Mouse (Mus musculus) left cerebral cortex, postnatal 14 days (tissue): Measurements from ENCODE around the gene Pde10a. TPM values are rescaled to one million over a fixed set of nuclear protein-coding genes. Genes with fewer than 3 reads are reported as not detected.

Source experiments
- DNase-seq, 2 experiments: peaks; one replicate each; pipeline ENCODE4 v3.0.0; 2021 to 2022; ENCODE audit warnings: low spot score in 2 of 2, mixed read lengths in 1 of 2
- intact Hi-C: fragments of 180-260 bp; cut with DNase I; formaldehyde crosslinking; loops from one replicate; pipeline ENCODE4 v1.15.1; 2025
- total RNA-seq, 2 experiments: library from RNA; stranded (reverse); gene quantifications; 2 replicates each; pipeline ENCODE4 v1.2.3; 2021

The Pde10a gene
- total RNA-seq, 2 experiments from 2014 or later = 54.4 to 81.4 TPM

GRCm38 (mm10) chr17:8634476-8634875, 109.3 kb downstream of the Pde10a start:
- no peak for DNase-seq
- intact Hi-C loops = no loop called here

GRCm38 (mm10) chr17:8636231-8636630, 111.1 kb downstream of the Pde10a start:
- DNase-seq = no peak
- intact Hi-C loops = loop anchor here (5.0 kb wide), 1 partner anchor 166 kb away; no protein-coding TSS in a partner anchor

DNA sequence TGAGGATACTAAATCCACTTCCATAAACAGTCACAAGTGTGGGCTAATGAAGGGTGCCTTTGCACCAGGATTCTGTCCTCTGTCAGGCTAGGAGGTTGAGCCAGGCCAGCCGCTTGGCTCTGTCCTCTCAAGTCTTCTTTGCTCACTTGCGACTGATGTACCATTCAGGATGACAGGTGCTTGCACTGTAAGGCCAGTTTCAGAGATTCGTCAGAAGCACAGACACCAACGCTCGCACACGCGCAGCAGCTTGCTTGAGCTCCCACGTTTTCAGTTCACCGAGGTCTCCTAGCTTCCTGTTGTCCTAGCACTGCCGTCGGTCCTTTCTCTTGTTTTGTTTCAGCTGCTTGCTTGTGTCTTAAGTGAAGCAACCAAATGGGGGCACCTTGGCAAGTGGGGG, 111.5 kb downstream of the Pde10a start:
- no peak for DNase-seq
- intact Hi-C loops = loop anchor here (5.0 kb wide), 1 partner anchor 166 kb away; no protein-coding TSS in a partner anchor

DNA sequence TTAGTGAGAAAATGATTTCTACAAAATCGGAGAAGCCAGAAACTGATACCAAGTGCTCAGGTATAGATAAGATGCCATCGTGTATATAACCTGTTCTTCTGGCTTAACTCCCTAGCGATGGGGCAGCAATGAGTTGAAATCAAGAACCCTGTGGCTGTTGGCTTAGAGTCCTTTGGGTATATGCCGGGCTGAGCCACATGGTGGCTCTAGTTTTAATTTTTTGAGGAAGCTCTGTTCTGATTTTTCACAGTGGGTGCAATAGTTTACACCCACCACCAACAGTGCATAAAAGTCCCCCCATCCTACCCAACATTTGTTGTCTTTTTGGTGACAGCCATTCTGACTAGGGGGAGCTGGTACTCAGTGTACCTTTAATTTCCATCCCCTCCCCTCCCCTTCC, 112.0 kb downstream of the Pde10a start:
- no peak for DNase-seq
- intact Hi-C loops = loop anchor here (5.0 kb wide), 1 partner anchor 165 kb away; no protein-coding TSS in a partner anchor

DNA sequence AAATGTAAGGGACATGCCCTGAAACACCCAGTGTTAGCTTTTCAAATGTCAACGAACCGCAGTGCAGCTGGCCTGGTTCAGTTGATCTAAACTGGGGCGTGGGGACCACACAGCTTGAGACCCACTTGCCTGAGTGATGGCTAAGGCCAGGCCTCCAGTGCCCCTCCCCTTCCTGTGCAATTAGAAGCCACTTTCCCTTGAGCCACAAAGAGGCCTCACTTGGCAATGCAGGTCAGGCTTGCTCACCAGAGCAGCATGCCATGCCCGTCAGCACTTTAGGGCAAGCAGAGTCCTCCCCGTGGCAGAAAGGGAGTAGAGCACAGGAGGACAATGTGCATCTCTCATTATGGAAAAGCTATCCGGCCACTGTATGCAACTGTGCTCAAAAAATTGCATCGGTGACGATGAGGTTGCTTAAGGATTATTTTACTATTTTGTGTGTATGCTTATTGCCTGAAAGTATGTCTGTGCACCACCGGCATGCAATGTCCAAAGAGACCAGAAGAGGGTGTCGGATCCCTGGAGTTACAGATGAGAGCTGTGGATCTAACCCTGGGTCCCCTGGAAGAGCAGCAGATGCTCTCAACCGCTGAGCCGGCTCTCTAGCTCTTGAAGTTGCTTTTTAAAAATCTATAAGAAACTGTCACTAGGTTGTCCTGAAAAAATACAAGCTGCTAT, 114.7 kb downstream of the Pde10a start:
- peak in 1 of 2 experiments; percentile 43 for DNase-seq
- intact Hi-C loops = loop anchor here (5.0 kb wide), 1 partner anchor 162 kb away; no protein-coding TSS in a partner anchor

- intact Hi-C loops = no loop called here
- DNase-seq = no peak
These were observed 115.7 kb downstream of the Pde10a start for GRCm38 (mm10) chr17:8640741-8641480.

DNA sequence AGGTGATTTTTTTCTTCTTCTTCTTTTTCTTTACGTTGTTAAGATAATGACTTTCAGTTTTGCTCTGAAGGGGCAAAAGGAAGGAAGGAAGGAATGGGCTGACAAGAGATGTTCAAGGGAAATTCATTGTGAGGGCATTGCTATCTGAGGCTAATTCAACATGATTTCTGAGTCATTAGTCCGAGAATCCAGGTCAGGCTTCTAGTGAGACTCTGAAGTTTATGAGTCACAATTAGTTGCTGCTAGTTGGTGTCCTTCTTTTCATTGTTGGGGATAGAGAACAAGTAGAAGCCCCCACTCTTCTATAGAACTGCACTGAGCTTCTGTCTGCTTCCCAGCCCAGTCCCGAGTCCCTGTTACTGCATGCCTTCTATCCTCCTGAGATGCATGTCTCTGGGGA, 116.3 kb downstream of the Pde10a start:
- DNase-seq = no peak
- intact Hi-C loops = no loop called here

- intact Hi-C loops = no loop called here
These were observed 117.2 kb downstream of the Pde10a start for GRCm38 (mm10) chr17:8642356-8642755.

DNA sequence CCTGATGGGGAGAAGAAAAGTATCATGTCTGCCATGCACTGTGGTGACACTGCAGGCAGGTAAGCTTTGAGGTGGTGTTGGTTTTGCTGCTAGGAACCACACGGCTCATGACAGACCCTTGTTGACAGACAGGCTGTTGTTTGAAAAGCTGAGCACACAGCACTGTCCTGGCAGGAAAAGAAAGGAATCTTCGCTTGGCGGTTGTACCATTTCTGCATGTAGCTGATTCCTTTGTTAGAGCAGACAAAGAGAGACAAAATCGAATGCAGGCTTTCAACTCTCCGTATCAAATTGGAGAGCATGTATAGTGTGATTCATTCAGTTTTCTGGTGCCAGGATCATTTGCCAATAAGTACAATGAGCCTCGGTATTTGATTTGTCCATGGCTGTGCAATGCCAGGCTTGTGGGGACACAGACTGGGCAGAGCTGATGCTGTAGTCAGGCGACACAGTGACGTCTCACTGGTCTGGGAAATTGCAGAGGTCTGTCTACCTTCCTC, 122.2 kb downstream of the Pde10a start:
- DNase-seq = no peak
- intact Hi-C loops = no loop called here

More at GRCm38 (mm10) chr17:8642356-8642755, 117.2 kb downstream of the Pde10a start:
- DNase-seq = no peak

DNA sequence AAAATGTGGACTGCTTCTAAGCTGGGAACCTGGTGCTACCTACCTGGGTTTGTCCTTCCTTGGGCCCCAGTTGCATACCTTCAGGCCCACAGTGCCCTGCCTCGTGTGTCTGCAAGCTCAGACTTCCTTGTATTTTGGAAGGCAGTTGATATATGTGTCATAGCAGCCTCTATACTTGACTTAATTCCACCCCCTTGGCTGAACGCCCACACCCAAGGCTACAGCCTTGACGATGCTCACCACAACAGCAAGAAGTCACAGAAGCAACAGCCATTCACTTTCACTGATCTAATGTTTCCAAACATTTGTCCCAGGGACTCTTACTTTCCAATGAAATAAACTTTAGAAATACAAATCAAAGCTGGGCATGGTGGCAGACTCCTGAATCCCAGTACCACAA, 123.1 kb downstream of the Pde10a start:
- intact Hi-C loops = no loop called here
- DNase-seq = no peak

GRCm38 (mm10) chr17:8652681-8653262, 127.6 kb downstream of the Pde10a start:
- peak in 1 of 2 experiments; percentile 22 for DNase-seq
- intact Hi-C loops = no loop called here

- intact Hi-C loops = no loop called here
- no peak for DNase-seq
These were observed 132.5 kb downstream of the Pde10a start for GRCm38 (mm10) chr17:8657661-8658060.

- DNase-seq = no peak
- intact Hi-C loops = no loop called here
These were observed 133.7 kb downstream of the Pde10a start for GRCm38 (mm10) chr17:8658751-8659454.

GRCm38 (mm10) chr17:8666912-8667311, 141.7 kb downstream of the Pde10a start:
- intact Hi-C loops = no loop called here
- DNase-seq = peak in 1 of 2 experiments; percentile 15

- intact Hi-C loops = no loop called here
- DNase-seq = no peak
These were observed 149.5 kb downstream of the Pde10a start for GRCm38 (mm10) chr17:8674651-8675050.

DNA sequence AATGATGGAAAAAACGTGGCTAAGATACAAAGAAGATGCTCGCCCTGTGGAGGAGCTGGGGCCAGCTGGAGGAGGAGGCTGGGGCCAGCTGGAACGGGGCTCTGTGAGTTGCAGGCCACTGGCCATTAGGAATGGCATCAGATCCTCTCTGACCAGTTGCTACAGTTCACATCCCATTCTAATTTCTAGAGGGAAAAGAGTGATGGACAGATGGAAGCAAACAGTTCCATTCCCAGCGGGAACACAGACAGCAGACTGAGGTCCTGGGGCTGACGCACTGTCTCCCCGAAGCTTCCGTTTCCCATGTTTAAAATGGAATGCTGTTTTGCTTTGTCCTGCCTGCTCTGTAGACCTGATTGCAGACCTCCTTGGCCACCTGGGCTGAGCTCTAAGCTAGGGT, 161.2 kb downstream of the Pde10a start:
- no peak for DNase-seq
- intact Hi-C loops = no loop called here

- intact Hi-C loops = no loop called here
- no peak for DNase-seq
These were observed 162.9 kb downstream of the Pde10a start for GRCm38 (mm10) chr17:8688096-8688495.

GRCm38 (mm10) chr17:8698265-8698664, 173.1 kb downstream of the Pde10a start:
- intact Hi-C loops = no loop called here
- DNase-seq = no peak

DNA sequence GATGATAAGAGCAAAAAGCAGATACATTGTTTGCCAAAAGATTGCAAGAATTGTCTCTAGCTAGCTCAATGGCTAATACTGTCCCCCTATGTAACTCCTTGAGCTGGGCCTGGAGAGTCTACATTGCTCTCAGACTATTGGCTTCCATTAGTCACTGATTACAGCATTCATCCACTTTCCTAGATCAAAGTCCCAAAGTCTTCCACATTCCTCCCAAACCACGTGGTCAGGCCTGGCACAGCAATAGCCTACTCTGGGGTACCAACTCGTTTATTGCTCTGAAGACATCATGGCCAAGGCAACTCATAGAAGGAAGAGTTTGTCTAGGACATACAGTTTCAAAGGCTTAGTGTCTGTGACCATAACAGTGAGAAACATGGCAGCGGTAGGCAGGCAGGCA, 173.6 kb downstream of the Pde10a start:
- intact Hi-C loops = no loop called here
- no peak for DNase-seq

DNA sequence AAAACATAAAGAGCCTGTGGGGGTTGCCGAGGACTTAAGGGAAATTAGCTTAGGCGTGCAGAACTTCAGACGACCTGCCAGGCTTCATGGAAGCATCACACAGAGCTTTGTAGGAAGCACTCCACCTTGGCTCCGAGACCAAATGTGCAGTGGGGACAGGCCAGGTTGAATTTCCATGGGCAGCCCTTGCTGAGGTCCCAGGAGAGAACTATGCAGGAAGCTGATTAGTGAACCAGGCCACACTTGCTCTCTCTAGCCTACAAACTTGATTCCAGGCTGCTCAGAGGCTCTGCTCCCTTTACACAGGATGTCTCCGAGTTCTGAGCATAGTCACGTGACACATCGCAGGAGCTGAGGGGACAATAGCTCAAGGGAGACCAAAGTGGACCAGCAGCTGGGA, 175.9 kb downstream of the Pde10a start:
- intact Hi-C loops = no loop called here
- no peak for DNase-seq
